Mouse (Mus musculus): Measurements from ENCODE around the gene Pdp2.

DNA sequence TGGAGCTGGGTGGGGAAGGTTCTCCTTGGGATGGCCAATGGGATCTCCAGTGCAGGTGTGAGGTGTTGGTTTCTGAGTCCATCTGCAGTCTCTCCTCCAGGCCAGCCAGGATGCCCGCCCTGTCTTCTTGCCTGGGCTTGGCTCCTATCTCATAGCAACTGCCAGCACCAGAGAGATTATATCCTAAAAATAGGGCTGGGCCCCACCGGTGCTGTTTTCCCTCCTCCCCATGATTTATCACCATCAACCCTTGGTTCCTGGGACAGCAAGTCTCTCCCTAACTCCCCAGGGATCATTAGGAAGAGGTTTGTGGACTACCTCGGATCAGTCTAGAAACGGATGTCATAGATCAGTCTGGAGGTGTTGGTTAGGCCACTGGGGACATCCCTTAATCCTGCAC lies 21.9 kb downstream of the Pdp2 start:
- TF ChIP-seq CHD2 (IDR thresholded peaks at IDR 0.05; ENCODE audit: low read depth, low read length) (no peak), MAFK (IDR thresholded peaks at IDR 0.05; ENCODE audit: insufficient read depth, low read depth, low read length) (no peak), ZC3H11A (IDR thresholded peaks at IDR 0.05; ENCODE audit: borderline replicate concordance, low read depth, low read length) (no peak), HCFC1 (IDR thresholded peaks at IDR 0.05; ENCODE audit: borderline replicate concordance, insufficient read depth, low read length) (no peak)

Measured in ES-E14 (cell line).